Mouse (Mus musculus): ENCODE measurements around the gene Ppif. TPM values are rescaled to one million over a fixed set of nuclear protein-coding genes. Genes with fewer than 3 reads are reported as not detected.
A peak's percentile ranks its signal among the peaks of the same experiment; 100 is the strongest.

The Ppif gene
- total RNA-seq (2014; rRNA removed) (55.3 and 55.4 TPM in 2 replicates), polyA plus RNA-seq (2015; fragmentation: Nextera tagmentation; extraction: Ambion mirVana) (46.1 and 46.7 TPM in 2 replicates)

DNA sequence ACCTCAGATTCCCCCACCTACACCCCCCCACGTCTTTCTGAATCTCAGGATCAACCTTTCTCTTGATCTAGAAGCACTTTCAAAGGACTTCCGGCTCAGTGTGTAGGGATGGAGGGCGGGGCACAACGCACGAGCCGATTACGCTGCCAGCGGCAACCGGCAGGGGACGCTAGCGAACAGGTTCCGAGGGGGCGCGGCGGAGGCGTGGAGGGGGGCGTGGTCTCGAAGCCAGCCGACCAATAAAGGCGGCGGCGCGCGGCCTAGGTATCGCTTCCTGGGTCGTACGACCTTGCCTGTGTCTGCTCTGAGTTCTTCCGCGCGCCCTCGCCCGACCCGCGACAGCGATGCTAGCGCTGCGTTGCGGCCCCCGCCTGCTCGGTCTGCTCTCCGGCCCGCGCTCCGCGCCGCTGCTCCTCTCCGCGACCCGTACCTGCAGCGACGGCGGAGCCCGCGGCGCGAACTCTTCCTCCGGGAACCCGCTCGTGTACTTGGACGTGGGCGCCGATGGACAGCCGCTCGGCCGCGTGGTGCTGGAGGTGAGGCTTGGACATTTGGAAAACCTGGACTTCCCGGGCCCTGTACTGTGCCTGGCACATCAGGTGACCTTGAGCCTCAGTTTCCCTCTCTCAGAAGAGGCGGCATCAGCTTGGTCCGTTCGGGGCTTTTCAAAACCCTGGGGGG, at the start of gene Ppif:
Ppif (plus strand) TSS at position 267 of the 681 bp plus-strand sequence.
- Histone ChIP-seq H3K27ac (peak within 1 kb of the TSS; percentile 65), H3K27me3 (ENCODE audit: insufficient read depth, low read length) (no peaks in the 10 kb centered on the region), H3K4me3 (ENCODE audit: low read length) (peak within 1 kb of the TSS; percentile 81), H3K9me3 (ENCODE audit: low read length) (no peaks in the 10 kb centered on the region), H3K36me3 (ENCODE audit: insufficient read depth, low read length) (peaks cover 8% of the 10 kb centered on the region), H3K9ac (replicated peaks; ENCODE audit: low read length) (peak within 1 kb of the TSS; percentile 78), H3K4me1 (ENCODE audit: insufficient read depth, low read length) (peaks cover 13% of the 10 kb centered on the region), H3K4me2 (ENCODE audit: low read depth, low read length) (peak within 1 kb of the TSS; percentile 98)
- ATAC-seq: peak; percentile 93
- WGBS: under 1% methylated on average over 70 of the region's 70 CpGs
- DNase-seq (ENCODE audit: low spot score): peak; percentile 97
- TF ChIP-seq CTCF (IDR thresholded peaks at IDR 0.05; ENCODE audit: low read depth): peak; percentile 97

DNA sequence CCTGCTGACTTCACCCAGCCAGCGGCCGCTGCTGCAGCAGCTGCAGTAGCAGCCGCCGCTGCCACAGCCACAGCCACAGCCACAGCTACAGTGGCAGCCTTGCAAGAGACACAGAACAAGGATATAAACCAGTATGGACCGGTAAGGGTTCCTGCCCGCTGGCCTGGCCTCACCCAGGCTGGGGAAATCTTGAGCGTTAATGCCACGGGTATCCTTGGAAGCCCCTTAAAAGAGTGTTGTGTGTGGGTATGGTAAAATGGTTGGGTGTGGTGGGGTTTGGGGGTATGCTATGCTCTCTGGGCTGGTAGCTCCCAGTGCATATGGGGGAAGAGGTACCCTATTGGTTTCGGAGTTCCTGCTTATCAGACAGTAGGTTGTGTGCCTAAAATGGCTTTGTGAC, 48.2 kb upstream of the Ppif start:
- no peak overlapping the region for H3K27ac ChIP-seq
- no peak overlapping the region for H3K4me2 ChIP-seq (ENCODE audit: low read depth, low read length)
- no peaks in the 10 kb centered on the region for H3K9me3 ChIP-seq (ENCODE audit: low read length)
- H3K4me1 ChIP-seq (ENCODE audit: insufficient read depth, low read length): no peaks in the 10 kb centered on the region
- DNase-seq (ENCODE audit: low spot score) (no peak), ATAC-seq (no peak)
- peaks cover 73% of the 10 kb centered on the region for H3K36me3 ChIP-seq (ENCODE audit: insufficient read depth, low read length)
- no peaks in the 10 kb centered on the region for H3K27me3 ChIP-seq (ENCODE audit: insufficient read depth, low read length)
- 85% methylated on average over 9 of the region's 9 CpGs for WGBS
- H3K4me3 ChIP-seq (ENCODE audit: low read length): no peak overlapping the region
- no peak for TF ChIP-seq CTCF (IDR thresholded peaks at IDR 0.05; ENCODE audit: low read depth)
- H3K9ac ChIP-seq (replicated peaks; ENCODE audit: low read length): no peak overlapping the region

DNA sequence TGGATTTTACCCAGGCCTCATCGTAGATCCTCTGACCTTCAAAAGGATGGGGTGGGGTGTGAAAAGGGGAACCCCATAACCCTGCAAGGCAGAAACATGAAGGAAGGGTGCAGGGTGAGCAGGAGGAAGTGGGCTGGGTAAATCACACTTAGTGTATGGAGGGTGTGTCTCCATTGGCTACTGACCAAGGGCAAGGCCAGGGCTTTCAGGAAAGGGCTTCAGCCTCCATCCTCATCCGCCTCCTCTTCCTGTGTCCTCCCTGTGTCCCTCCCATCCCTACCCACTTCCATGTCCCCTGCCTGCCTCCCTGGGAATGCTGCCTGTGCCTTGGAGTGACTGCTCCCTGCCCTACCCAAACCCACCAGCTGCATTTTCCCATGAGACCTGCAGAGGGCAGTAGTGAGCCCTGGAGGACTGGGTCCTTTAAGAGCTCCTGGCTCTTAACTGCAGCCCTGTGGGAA, 47.8 kb upstream of the Ppif start:
- no peak overlapping the region for H3K9ac ChIP-seq (replicated peaks; ENCODE audit: low read length)
- 74% methylated on average over 2 of the region's 2 CpGs for WGBS
- H3K27me3 ChIP-seq (ENCODE audit: insufficient read depth, low read length): no peaks in the 10 kb centered on the region
- peak; percentile 84 for DNase-seq (ENCODE audit: low spot score)
- peaks cover 78% of the 10 kb centered on the region for H3K36me3 ChIP-seq (ENCODE audit: insufficient read depth, low read length)
- H3K4me1 ChIP-seq (ENCODE audit: insufficient read depth, low read length): no peaks in the 10 kb centered on the region
- no peaks in the 10 kb centered on the region for H3K9me3 ChIP-seq (ENCODE audit: low read length)
- H3K27ac ChIP-seq: no peak overlapping the region
- peak; percentile 46; the same call in 1 of the 2 replicates for ATAC-seq
- TF ChIP-seq CTCF (IDR thresholded peaks at IDR 0.05; ENCODE audit: low read depth): peak; percentile 95
- no peak overlapping the region for H3K4me2 ChIP-seq (ENCODE audit: low read depth, low read length)
- no peak overlapping the region for H3K4me3 ChIP-seq (ENCODE audit: low read length)

DNA sequence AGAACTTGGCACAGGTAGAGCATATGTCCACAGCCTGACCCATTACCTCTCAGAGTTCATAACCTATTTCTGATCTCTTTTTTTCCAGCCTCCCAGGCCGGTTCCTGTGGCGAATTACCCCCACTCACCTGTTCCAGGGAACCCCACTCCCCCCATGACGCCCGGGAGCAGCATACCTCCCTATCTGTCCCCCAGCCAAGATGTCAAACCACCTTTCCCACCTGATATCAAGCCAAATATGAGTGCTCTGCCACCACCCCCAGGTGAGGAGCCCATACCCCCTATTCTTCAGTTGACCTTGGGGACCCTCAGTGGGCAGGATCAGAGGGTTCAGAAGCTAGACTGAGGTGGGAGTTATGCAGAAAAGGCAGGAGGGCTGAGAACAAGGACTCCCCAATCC, 42.8 kb upstream of the Ppif start:
- Histone ChIP-seq H3K4me2 (ENCODE audit: low read depth, low read length) (no peak overlapping the region), H3K9me3 (ENCODE audit: low read length) (no peaks in the 10 kb centered on the region), H3K27me3 (ENCODE audit: insufficient read depth, low read length) (no peaks in the 10 kb centered on the region), H3K9ac (replicated peaks; ENCODE audit: low read length) (no peak overlapping the region), H3K4me3 (ENCODE audit: low read length) (no peak overlapping the region), H3K4me1 (ENCODE audit: insufficient read depth, low read length) (no peaks in the 10 kb centered on the region), H3K27ac (no peak overlapping the region), H3K36me3 (ENCODE audit: insufficient read depth, low read length) (peaks cover 96% of the 10 kb centered on the region)
- WGBS: 95% methylated on average over 4 of the region's 4 CpGs
- no peak for TF ChIP-seq CTCF (IDR thresholded peaks at IDR 0.05; ENCODE audit: low read depth)
- DNase-seq (ENCODE audit: low spot score) (no peak), ATAC-seq (no peak)

DNA sequence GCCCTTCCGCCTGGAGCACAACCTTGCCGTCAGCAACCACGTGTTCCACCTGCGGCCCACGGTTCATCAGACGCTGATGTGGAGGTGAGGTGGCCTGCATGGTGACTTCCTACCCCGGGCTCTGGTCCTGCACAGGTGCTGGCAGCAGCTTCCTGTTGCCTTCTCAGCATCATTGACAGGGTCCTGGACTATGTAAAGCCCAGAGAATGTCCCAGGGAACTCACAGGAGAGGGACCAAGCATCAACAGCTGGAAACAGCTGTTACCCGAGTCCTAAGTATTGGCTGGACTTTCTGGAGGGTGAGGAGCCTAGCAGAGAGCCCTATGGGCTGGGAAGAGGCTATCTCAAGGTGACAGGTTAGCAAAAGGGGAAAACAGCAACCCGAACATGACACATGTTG, 42.0 kb upstream of the Ppif start:
- Histone ChIP-seq H3K27ac (no peak overlapping the region), H3K4me1 (ENCODE audit: insufficient read depth, low read length) (no peaks in the 10 kb centered on the region), H3K9ac (replicated peaks; ENCODE audit: low read length) (no peak overlapping the region), H3K4me2 (ENCODE audit: low read depth, low read length) (no peak overlapping the region), H3K4me3 (ENCODE audit: low read length) (no peak overlapping the region), H3K27me3 (ENCODE audit: insufficient read depth, low read length) (no peaks in the 10 kb centered on the region), H3K36me3 (ENCODE audit: insufficient read depth, low read length) (peaks cover 97% of the 10 kb centered on the region), H3K9me3 (ENCODE audit: low read length) (no peaks in the 10 kb centered on the region)
- ATAC-seq: no peak
- WGBS: 92% methylated on average over 9 of the region's 9 CpGs
- DNase-seq (ENCODE audit: low spot score): no peak
- TF ChIP-seq CTCF (IDR thresholded peaks at IDR 0.05; ENCODE audit: low read depth): no peak

DNA sequence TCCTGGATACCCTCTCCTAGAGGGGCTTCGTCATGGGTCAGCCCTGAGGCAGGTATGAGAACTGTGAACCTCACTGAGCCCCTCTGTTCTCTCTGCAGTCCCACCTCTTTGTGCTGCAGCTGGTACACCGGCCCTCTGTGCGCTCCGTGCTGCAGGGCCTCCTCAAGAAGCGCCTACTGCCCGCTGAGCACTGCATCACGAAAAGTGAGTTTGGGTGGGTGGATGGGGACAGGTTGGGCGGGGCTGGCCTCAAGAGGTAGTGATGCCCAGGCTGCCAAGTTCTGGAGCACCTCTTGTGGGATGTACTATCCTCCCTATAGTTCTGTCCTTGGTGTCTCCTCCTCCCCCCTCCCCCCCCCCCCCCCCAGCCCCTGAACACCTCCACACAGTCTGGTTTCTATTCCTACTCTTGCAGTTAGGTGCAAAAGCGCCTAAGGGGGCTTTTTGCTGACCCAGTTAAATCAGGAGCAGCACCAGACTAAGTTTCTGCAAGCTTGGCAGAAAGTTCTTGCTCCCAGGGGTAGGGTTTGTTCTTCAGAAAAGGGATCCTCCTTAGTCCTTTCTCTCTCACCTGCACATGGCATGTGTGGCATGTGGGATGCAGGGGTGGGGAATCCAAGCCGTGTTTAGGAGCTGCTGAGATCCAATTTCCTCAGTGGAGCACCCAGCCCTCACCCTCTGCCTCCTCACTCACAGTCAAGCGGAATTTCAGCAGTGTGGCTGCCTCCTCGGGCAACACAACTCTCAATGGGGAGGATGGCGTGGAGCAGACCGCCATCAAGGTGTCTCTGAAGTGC, 39.4 kb upstream of the Ppif start:
- ATAC-seq (no peak), DNase-seq (ENCODE audit: low spot score) (no peak)
- Histone ChIP-seq H3K9ac (replicated peaks; ENCODE audit: low read length) (no peak overlapping the region), H3K9me3 (ENCODE audit: low read length) (no peaks in the 10 kb centered on the region), H3K36me3 (ENCODE audit: insufficient read depth, low read length) (peaks cover 97% of the 10 kb centered on the region), H3K27ac (no peak overlapping the region), H3K27me3 (ENCODE audit: insufficient read depth, low read length) (no peaks in the 10 kb centered on the region), H3K4me1 (ENCODE audit: insufficient read depth, low read length) (no peaks in the 10 kb centered on the region), H3K4me3 (ENCODE audit: low read length) (no peak overlapping the region), H3K4me2 (ENCODE audit: low read depth, low read length) (no peak overlapping the region)
- TF ChIP-seq CTCF (IDR thresholded peaks at IDR 0.05; ENCODE audit: low read depth): no peak
- WGBS: 86% methylated on average over 14 of the region's 14 CpGs

All from hindbrain, postnatal 0 days (tissue).